ENCODE assay signal across 20 mouse cellular contexts in the genomic region with DNA sequence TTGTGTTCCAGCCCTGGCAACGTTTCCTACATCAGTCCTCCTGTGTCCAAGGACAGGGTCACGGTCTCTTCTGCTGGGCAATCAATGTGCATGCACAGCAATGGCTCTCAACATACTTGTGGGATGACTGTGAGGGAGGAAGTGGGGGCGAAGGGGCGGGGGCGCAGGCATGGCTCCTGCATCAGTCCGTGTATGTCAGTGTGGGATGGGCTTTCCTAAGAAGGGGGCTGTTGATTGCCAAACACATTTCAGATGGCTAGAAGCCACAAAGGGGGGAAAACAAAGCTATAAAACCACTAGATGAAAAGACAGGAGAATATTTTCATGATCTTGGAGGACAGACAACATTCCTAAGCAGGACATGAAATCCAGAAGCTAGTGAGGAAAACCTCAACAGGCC.
A peak's percentile ranks its signal among the peaks of the same experiment; 100 is the strongest.
DNase-seq lines count a peak whose midpoint lies in the region; ATAC-seq and TF ChIP-seq lines count a peak whose summit lies in the region.
"Had no signal": no experiment of that assay in that cellular context is flagged by ENCODE, and none has a peak within 500 bp of the region (broad histone marks: within the 10 kb centered on the region; RNA-seq: fewer than 3 reads in every experiment).

No protein-coding gene starts in this region.

- intact Hi-C loops in gastrocnemius, adult 2 months (cut with DNase I), result no loop called here

- 0 out of 2 replicates have a peak, but pooled peaks cover 3% of the 10 kb centered on the region for H3K4me1 ChIP-seq in limb, embryonic 13.5 days
- H3K4me1 ChIP-seq in forebrain, postnatal 0 days (ENCODE audit: insufficient read depth), result no peaks in the 10 kb centered on the region
- H3K4me1 ChIP-seq: heart, embryonic 15.5 days; hindbrain, embryonic 10.5 days; kidney, embryonic 15.5 days; liver, embryonic 15.5 days; neural tube, embryonic 15.5 days had no signal

- DNase-seq in gastrocnemius, adult 2 months, result peak; percentile 24
- no peak for DNase-seq in gastrocnemius, postnatal 10 days
- peak; percentile 82 for DNase-seq in 3T3-L1 (ENCODE audit: low read depth, low spot score)
- peak; percentile 7 for DNase-seq in adrenal gland, postnatal 14 days
- DNase-seq in forebrain, postnatal 0 days, result no peak
- DNase-seq in ovary, postnatal 36 days (ENCODE audit: low spot score), result no peak
- DNase-seq: cerebellum, adult 8-10 months; embryo, embryonic 11 days; lung, postnatal 10 days; right cerebral cortex, adult 18-20 months had no signal

- H3K4me3 ChIP-seq in gastrocnemius, adult 2 months, result no peak overlapping the region
- no peak overlapping the region for H3K4me3 ChIP-seq in limb, embryonic 13.5 days
- no peak overlapping the region for H3K4me3 ChIP-seq in forebrain, postnatal 0 days (ENCODE audit: low read depth, low read length)
- H3K4me3 ChIP-seq: erythroblast, embryonic 14.5 days; heart, embryonic 15.5 days; hindbrain, embryonic 10.5 days; kidney, embryonic 15.5 days; liver, embryonic 15.5 days; neural tube, embryonic 15.5 days had no signal

- no peak overlapping the region for H3K9ac ChIP-seq in limb, embryonic 13.5 days
- no peak overlapping the region for H3K9ac ChIP-seq in forebrain, postnatal 0 days
- H3K9ac ChIP-seq: heart, embryonic 15.5 days; kidney, embryonic 15.5 days; liver, embryonic 15.5 days; neural tube, embryonic 15.5 days had no signal

- no peak for TF ChIP-seq CTCF in gastrocnemius, adult 2 months (IDR thresholded peaks at IDR 0.05)
- TF ChIP-seq CTCF in forebrain, postnatal 0 days (IDR thresholded peaks at IDR 0.05; ENCODE audit: low read depth), result no peak

- no peaks in the 10 kb centered on the region for H3K27me3 ChIP-seq in limb, embryonic 13.5 days
- no peaks in the 10 kb centered on the region for H3K27me3 ChIP-seq in forebrain, postnatal 0 days (ENCODE audit: insufficient read depth, low read length)
- H3K27me3 ChIP-seq: heart, embryonic 15.5 days; kidney, embryonic 15.5 days; liver, embryonic 15.5 days; neural tube, embryonic 15.5 days had no signal

- WGBS in limb, embryonic 13.5 days, result 63% methylated on average over 6 of the region's 6 CpGs
- WGBS in forebrain, postnatal 0 days, result 88% methylated on average over 6 of the region's 6 CpGs

- no peak overlapping the region for H3K27ac ChIP-seq in gastrocnemius, adult 2 months
- no peak overlapping the region for H3K27ac ChIP-seq in limb, embryonic 13.5 days
- H3K27ac ChIP-seq in forebrain, postnatal 0 days (ENCODE audit: low read depth, low read length), result no peak overlapping the region
- H3K27ac ChIP-seq: heart, embryonic 15.5 days; hindbrain, embryonic 10.5 days; kidney, embryonic 15.5 days; liver, embryonic 15.5 days; neural tube, embryonic 15.5 days had no signal

- peak; percentile 79 for ATAC-seq in limb, embryonic 13.5 days (ENCODE audit: low FRiP score, low read depth)
- ATAC-seq in CD4-positive, CD25-positive, alpha-beta regulatory T cell, adult 4 months, result no peak
- no peak for ATAC-seq in forebrain, postnatal 0 days
- ATAC-seq: forebrain, embryonic 16.5 days; inflammation-experienced regulatory T-cells, adult 6 months had no signal

- H3K9me3 ChIP-seq in limb, embryonic 13.5 days, result no peaks in the 10 kb centered on the region
- H3K9me3 ChIP-seq in forebrain, postnatal 0 days (ENCODE audit: low read length), result no peaks in the 10 kb centered on the region
- H3K9me3 ChIP-seq: heart, embryonic 15.5 days; hindbrain, embryonic 10.5 days; kidney, embryonic 15.5 days; liver, embryonic 15.5 days had no signal

- H3K36me3 ChIP-seq in limb, embryonic 13.5 days, result no peaks in the 10 kb centered on the region
- H3K36me3 ChIP-seq in forebrain, postnatal 0 days (ENCODE audit: insufficient read depth), result no peaks in the 10 kb centered on the region
- H3K36me3 ChIP-seq: heart, embryonic 15.5 days; hindbrain, embryonic 10.5 days; kidney, embryonic 15.5 days; liver, embryonic 15.5 days; neural tube, embryonic 15.5 days had no signal

- H3K4me2 ChIP-seq in limb, embryonic 13.5 days (replicated peaks), result no peak overlapping the region
- H3K4me2 ChIP-seq in forebrain, postnatal 0 days (ENCODE audit: low read depth), result no peak overlapping the region
- H3K4me2 ChIP-seq: heart, embryonic 15.5 days; kidney, embryonic 15.5 days; liver, embryonic 15.5 days; neural tube, embryonic 15.5 days had no signal

Comparison
In these comparisons a context has a peak if more than half of its experiments do, and no peak if none do; other contexts are left out.
1. DNase-seq: peak in gastrocnemius, adult 2 months (single experiment), 3T3-L1 (single experiment) and adrenal gland, postnatal 14 days (single experiment); none in gastrocnemius, postnatal 10 days (single experiment), forebrain, postnatal 0 days (single experiment) and ovary, postnatal 36 days (single experiment).